7 mouse cellular contexts compared by ENCODE assay signal in genomic region chr2:145838675-145839074, GRCm38 (mm10).
"Had no signal": no experiment of that assay in that cellular context is flagged by ENCODE, and none has a peak within 500 bp of the region (broad histone marks: within the 10 kb centered on the region; RNA-seq: fewer than 3 reads in every experiment).

No protein-coding gene starts in this region.

- DNase-seq: kidney, adult 18-20 months; kidney, adult 9 months; kidney, postnatal 14 days; kidney, postnatal 4 days; liver, embryonic 13.5 days; lung, adult 2 months; thymus, postnatal 25 days had no signal
